In the genomic region with DNA sequence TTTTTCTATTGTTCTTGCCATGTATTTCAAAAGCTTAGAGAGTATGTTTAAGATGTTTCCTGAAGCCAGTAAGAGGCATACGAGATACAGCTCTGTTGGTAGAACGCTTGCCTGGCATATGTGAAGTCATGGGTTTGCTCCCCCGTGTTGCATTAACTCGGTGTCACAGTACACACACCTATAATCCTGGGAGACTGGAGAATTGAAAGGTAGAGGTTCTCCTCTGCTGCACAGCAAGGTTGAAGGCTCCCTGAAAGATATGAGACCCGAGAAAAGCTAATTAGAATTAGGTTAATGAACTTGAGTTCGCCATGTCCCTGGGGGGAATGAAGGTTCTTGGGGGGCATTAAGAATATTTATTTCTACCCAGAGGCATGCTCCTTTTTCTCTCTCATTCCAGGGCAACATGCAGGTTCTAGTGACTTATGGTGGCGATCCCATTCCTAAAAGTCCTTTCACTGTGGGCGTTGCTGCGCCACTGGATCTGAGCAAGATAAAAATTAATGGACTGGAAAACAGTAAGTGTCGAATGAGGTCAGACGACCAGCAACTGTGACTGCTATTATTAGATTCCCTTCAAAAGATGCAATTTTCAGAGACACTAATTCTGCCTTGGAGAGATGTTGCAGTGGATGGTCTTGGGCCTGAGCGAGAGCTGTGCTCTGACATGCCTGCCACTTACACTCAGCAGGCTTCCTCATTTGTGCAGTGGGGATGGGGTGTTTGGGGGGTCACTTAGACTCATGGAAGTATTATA, we compare ENCODE assay signal across 15 mouse cellular contexts. TPM values are rescaled to one million over a fixed set of nuclear protein-coding genes. Genes with fewer than 3 reads are reported as not detected.
A peak's percentile ranks its signal among the peaks of the same experiment; 100 is the strongest.
DNase-seq lines count a peak whose midpoint lies in the region; ATAC-seq and TF ChIP-seq lines count a peak whose summit lies in the region.
"Had no signal": no experiment of that assay in that cellular context is flagged by ENCODE, and none has a peak within 500 bp of the region (broad histone marks: within the 10 kb centered on the region; RNA-seq: fewer than 3 reads in every experiment).

No protein-coding gene starts in this region.

- DNase-seq in hindbrain, embryonic 10.5 days (ENCODE audit: low spot score), result no peak
- DNase-seq in embryonic facial prominence, embryonic 14.5 days (ENCODE audit: low spot score), result no peak
- DNase-seq in layer of hippocampus, postnatal 36 days, result no peak
- no peak for DNase-seq in cerebellum, adult 2 months
- DNase-seq in testis, postnatal 10 days (ENCODE audit: low spot score), result no peak
- DNase-seq: cerebellum, postnatal 10 days had no signal

- no peak overlapping the region; the same call in 1 of the 2 replicates for H3K27ac ChIP-seq in hindbrain, embryonic 12.5 days
- no peak overlapping the region for H3K27ac ChIP-seq in hindbrain, embryonic 10.5 days
- H3K27ac ChIP-seq in embryonic facial prominence, embryonic 14.5 days (replicated peaks; ENCODE audit: low read depth, low read length), result peak overlapping the region; percentile 72; the same call in 1 of the 2 replicates
- peak overlapping the region; percentile 70 for H3K27ac ChIP-seq in kidney, embryonic 14.5 days (ENCODE audit: low read depth, low read length)
- no peak overlapping the region for H3K27ac ChIP-seq in neural tube, embryonic 12.5 days
- H3K27ac ChIP-seq in cerebellum, adult 2 months (ENCODE audit: insufficient read depth, low read length), result no peak overlapping the region
- H3K27ac ChIP-seq: liver, embryonic 12.5 days had no signal

- H3K4me3 ChIP-seq in hindbrain, embryonic 12.5 days, result no peak overlapping the region
- H3K4me3 ChIP-seq in hindbrain, embryonic 10.5 days, result no peak overlapping the region
- no peak overlapping the region for H3K4me3 ChIP-seq in embryonic facial prominence, embryonic 14.5 days (ENCODE audit: low read depth, low read length)
- no peak overlapping the region for H3K4me3 ChIP-seq in kidney, embryonic 14.5 days (ENCODE audit: low read length)
- H3K4me3 ChIP-seq in neural tube, embryonic 12.5 days, result no peak overlapping the region
- no peak overlapping the region for H3K4me3 ChIP-seq in cerebellum, adult 2 months (replicated peaks; ENCODE audit: insufficient read depth, low read depth, low read length)
- H3K4me3 ChIP-seq: liver, embryonic 12.5 days had no signal

- H3K4me1 ChIP-seq in hindbrain, embryonic 12.5 days, result peaks cover 10% of the 10 kb centered on the region
- H3K4me1 ChIP-seq in hindbrain, embryonic 10.5 days (replicated peaks), result 0 out of 2 replicates have a peak, but pooled peaks cover 5% of the 10 kb centered on the region
- peaks cover 25% of the 10 kb centered on the region for H3K4me1 ChIP-seq in embryonic facial prominence, embryonic 14.5 days (ENCODE audit: control insufficient read depth, insufficient read depth, low read length)
- peaks cover 42% of the 10 kb centered on the region for H3K4me1 ChIP-seq in kidney, embryonic 14.5 days (ENCODE audit: control insufficient read depth, insufficient read depth, low read length)
- peaks cover 15% of the 10 kb centered on the region for H3K4me1 ChIP-seq in neural tube, embryonic 12.5 days
- H3K4me1 ChIP-seq in cerebellum, adult 2 months (ENCODE audit: control insufficient read depth, insufficient read depth, low read length), result no peaks in the 10 kb centered on the region; the same call in 1 of the 2 replicates
- H3K4me1 ChIP-seq: liver, embryonic 12.5 days had no signal

- H3K4me2 ChIP-seq in hindbrain, embryonic 12.5 days (replicated peaks), result no peak overlapping the region
- no peak overlapping the region for H3K4me2 ChIP-seq in embryonic facial prominence, embryonic 14.5 days (ENCODE audit: low read depth, low read length)
- no peak overlapping the region for H3K4me2 ChIP-seq in kidney, embryonic 14.5 days (replicated peaks; ENCODE audit: low read depth, low read length)
- H3K4me2 ChIP-seq in neural tube, embryonic 12.5 days (replicated peaks), result no peak overlapping the region
- H3K4me2 ChIP-seq: liver, embryonic 12.5 days had no signal

- 75% methylated on average over 12 of the region's 12 CpGs for WGBS in hindbrain, embryonic 12.5 days
- WGBS in hindbrain, embryonic 10.5 days, result 89% methylated on average over 12 of the region's 12 CpGs
- WGBS in embryonic facial prominence, embryonic 14.5 days, result 73% methylated on average over 12 of the region's 12 CpGs
- 20% methylated on average over 12 of the region's 12 CpGs for WGBS in kidney, embryonic 14.5 days
- WGBS in neural tube, embryonic 12.5 days, result 42% methylated on average over 12 of the region's 12 CpGs
- 71% methylated on average over 12 of the region's 12 CpGs for WGBS in cerebellum, adult 2 months

- H3K9ac ChIP-seq in hindbrain, embryonic 12.5 days, result no peak overlapping the region
- H3K9ac ChIP-seq in embryonic facial prominence, embryonic 14.5 days (ENCODE audit: low read depth, low read length), result no peak overlapping the region
- no peak overlapping the region for H3K9ac ChIP-seq in kidney, embryonic 14.5 days (ENCODE audit: low read depth, low read length)
- no peak overlapping the region for H3K9ac ChIP-seq in neural tube, embryonic 12.5 days
- H3K9ac ChIP-seq: liver, embryonic 12.5 days had no signal

- ATAC-seq in hindbrain, embryonic 12.5 days (ENCODE audit: low FRiP score), result peak; percentile 40; the same call in 1 of the 2 replicates
- ATAC-seq in embryonic facial prominence, embryonic 14.5 days (ENCODE audit: low read depth), result no peak
- peak; percentile 20; the same call in 1 of the 2 replicates for ATAC-seq in kidney, embryonic 14.5 days (ENCODE audit: low FRiP score, low TSS enrichment)
- ATAC-seq in neural tube, embryonic 12.5 days (ENCODE audit: low FRiP score, low read depth), result peak; percentile 72
- ATAC-seq: intestine, postnatal 0 days; liver, embryonic 12.5 days had no signal

- no peaks in the 10 kb centered on the region for H3K9me3 ChIP-seq in hindbrain, embryonic 12.5 days (replicated peaks)
- no peaks in the 10 kb centered on the region for H3K9me3 ChIP-seq in hindbrain, embryonic 10.5 days
- no peaks in the 10 kb centered on the region for H3K9me3 ChIP-seq in embryonic facial prominence, embryonic 14.5 days (ENCODE audit: control insufficient read depth, low read length)
- no peaks in the 10 kb centered on the region for H3K9me3 ChIP-seq in kidney, embryonic 14.5 days (ENCODE audit: control insufficient read depth, low read length)
- no peaks in the 10 kb centered on the region for H3K9me3 ChIP-seq in neural tube, embryonic 12.5 days
- H3K9me3 ChIP-seq: liver, embryonic 12.5 days had no signal

- peaks cover 42% of the 10 kb centered on the region; the same call in 1 of the 2 replicates for H3K36me3 ChIP-seq in hindbrain, embryonic 12.5 days
- peaks cover 54% of the 10 kb centered on the region for H3K36me3 ChIP-seq in hindbrain, embryonic 10.5 days
- H3K36me3 ChIP-seq in embryonic facial prominence, embryonic 14.5 days (ENCODE audit: control insufficient read depth, insufficient read depth, low read length), result peaks cover 61% of the 10 kb centered on the region
- peaks cover 33% of the 10 kb centered on the region for H3K36me3 ChIP-seq in kidney, embryonic 14.5 days (ENCODE audit: control insufficient read depth, insufficient read depth, low read length)
- H3K36me3 ChIP-seq in neural tube, embryonic 12.5 days, result peaks cover 39% of the 10 kb centered on the region

- no peaks in the 10 kb centered on the region for H3K27me3 ChIP-seq in hindbrain, embryonic 12.5 days
- no peaks in the 10 kb centered on the region for H3K27me3 ChIP-seq in hindbrain, embryonic 10.5 days (ENCODE audit: insufficient read depth, poor library complexity, severe bottlenecking)
- H3K27me3 ChIP-seq in embryonic facial prominence, embryonic 14.5 days (replicated peaks; ENCODE audit: control insufficient read depth, insufficient read depth, low read length), result no peaks in the 10 kb centered on the region
- H3K27me3 ChIP-seq in kidney, embryonic 14.5 days (ENCODE audit: control insufficient read depth, insufficient read depth, low read length), result no peaks in the 10 kb centered on the region
- H3K27me3 ChIP-seq in neural tube, embryonic 12.5 days (replicated peaks), result no peaks in the 10 kb centered on the region
- H3K27me3 ChIP-seq in cerebellum, adult 2 months (ENCODE audit: control insufficient read depth, insufficient read depth, low read length), result no peaks in the 10 kb centered on the region
- H3K27me3 ChIP-seq: CH12.LX; liver, embryonic 12.5 days had no signal

- TF ChIP-seq POLR2A in cerebellum, adult 2 months (IDR thresholded peaks at IDR 0.05; ENCODE audit: borderline replicate concordance, insufficient read depth, low read length), result no peak

- no peak for TF ChIP-seq CTCF in cerebellum, adult 2 months (IDR thresholded peaks at IDR 0.05; ENCODE audit: borderline replicate concordance, insufficient read depth, low read depth, low read length)

RNA-seq across cellular contexts. Expression of a gene that starts 55.4 kb away (rescaled TPM):
- 0.67 TPM in 1 of 2 replicates, not detected in the other for polyA plus RNA-seq in hindbrain, embryonic 12.5 days (2016; fragmentation: Nextera tagmentation; extraction: Ambion mirVana)
- 0.56 and 0.85 TPM in 2 replicates for polyA plus RNA-seq in hindbrain, embryonic 10.5 days (2016; fragmentation: Nextera tagmentation; extraction: Ambion mirVana)
- not detected in 2 replicates for polyA plus RNA-seq in embryonic facial prominence, embryonic 14.5 days (2014; fragmentation: Nextera tagmentation; extraction: Ambion mirVana)
- not detected in 2 replicates for polyA plus RNA-seq in kidney, embryonic 14.5 days (2014; fragmentation: Nextera tagmentation; extraction: Ambion mirVana)
- not detected in 2 replicates for polyA plus RNA-seq in neural tube, embryonic 12.5 days (2016; fragmentation: Nextera tagmentation; extraction: Ambion mirVana)
- not detected for total RNA-seq in layer of hippocampus, postnatal 36 days (2021)
- not detected in 2 replicates for polyA plus RNA-seq in cerebellum, adult 2 months (2012; rRNA removed)
- total RNA-seq: CH12.LX; monocyte, adult 5-6 weeks had no signal
- polyA plus RNA-seq: gonadal fat pad, adult 2 months; intestine, postnatal 0 days; liver, embryonic 12.5 days; stomach, embryonic 14.5 days had no signal

Comparison
In these comparisons a context has a peak if more than half of its experiments do, and no peak if none do; other contexts are left out.
1. H3K27ac ChIP-seq: peak in embryonic facial prominence, embryonic 14.5 days (single experiment) and kidney, embryonic 14.5 days (single experiment); none in hindbrain, embryonic 12.5 days (single experiment), hindbrain, embryonic 10.5 days (single experiment), neural tube, embryonic 12.5 days (single experiment) and cerebellum, adult 2 months (single experiment).